Mouse (Mus musculus) spleen, postnatal 4 days (tissue): ENCODE measurements around the gene Apobec3.
"Not testable (repeated sequence)": the region's sequence is repeated elsewhere in the genome, so short reads cannot be mapped to it uniquely, and the experiment has no call there.

Experiments
- DNase-seq, 2 experiments: peaks; one replicate each; pipeline ENCODE4 v3.0.0; 2022; ENCODE audit warnings: low spot score in 2 of 2

Apobec3 gene

DNA sequence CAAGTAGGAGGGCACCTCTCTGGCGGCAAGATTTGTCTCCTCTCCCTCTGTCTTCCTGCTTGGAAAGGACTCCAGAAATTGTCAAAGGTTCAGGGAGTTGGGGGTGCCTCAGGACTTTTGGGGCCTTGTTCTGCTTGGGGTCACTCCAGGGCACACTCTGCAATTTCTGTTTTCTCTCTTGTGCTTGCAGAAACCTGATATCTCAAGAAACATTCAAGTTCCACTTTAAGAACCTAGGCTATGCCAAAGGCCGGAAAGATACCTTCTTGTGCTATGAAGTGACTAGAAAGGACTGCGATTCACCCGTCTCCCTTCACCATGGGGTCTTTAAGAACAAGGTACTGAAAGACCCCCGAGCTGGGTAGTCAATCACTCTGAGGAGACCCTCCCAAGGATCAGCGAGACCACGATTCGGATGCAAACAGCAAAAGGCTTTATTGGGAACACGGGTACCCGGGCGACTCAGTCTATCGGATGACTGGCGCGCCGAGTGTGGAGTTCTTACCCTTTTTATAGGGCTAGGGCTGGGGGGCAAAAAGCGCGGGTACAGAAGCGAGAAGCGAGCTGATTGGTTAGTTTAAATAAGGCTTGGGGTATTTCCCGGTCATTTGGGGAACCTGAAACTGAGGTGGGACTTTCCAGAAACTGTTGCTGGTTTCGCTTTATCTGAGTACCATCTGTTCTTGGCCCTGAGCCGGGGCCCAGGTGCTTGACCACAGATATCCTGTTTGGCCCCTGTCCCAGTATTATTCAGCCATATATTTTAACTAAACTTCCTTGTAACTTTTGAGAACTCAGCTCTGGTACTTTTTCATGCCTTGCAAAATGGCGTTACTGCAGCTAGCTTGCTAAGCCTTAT, 4.0 kb downstream of the Apobec3 start:
- not testable (repeated sequence) for DNase-seq

DNA sequence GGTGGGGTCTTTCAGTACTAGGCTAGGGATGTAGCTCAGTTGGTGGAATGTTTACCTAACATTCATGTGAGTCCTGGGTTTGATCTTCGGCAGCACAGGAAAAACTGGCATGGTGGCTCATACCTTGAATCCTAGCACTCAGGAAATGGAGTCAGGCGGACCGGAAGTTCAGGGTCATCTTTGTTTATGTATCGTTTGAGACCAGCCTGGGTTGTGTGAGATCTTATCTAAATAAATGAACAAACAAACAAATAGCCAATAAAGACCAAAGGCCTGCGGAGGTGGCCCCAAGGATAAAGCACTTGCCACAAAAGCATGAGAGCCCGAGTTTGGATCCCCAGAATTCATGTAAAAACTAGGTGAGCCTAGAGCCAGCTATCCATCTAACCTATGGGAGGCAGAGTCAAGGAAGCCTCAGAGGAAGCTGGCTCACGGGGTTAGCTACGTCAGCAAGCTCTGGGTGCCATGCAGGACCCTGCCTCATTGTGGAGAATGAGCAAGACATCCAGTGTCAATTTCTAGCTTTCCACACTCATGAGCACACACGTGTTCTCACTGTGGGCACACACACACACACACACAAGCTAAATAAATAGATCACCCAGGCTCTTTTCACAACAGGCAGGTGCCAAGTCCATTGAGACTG, 4.7 kb downstream of the Apobec3 start:
- no peak for DNase-seq

DNA sequence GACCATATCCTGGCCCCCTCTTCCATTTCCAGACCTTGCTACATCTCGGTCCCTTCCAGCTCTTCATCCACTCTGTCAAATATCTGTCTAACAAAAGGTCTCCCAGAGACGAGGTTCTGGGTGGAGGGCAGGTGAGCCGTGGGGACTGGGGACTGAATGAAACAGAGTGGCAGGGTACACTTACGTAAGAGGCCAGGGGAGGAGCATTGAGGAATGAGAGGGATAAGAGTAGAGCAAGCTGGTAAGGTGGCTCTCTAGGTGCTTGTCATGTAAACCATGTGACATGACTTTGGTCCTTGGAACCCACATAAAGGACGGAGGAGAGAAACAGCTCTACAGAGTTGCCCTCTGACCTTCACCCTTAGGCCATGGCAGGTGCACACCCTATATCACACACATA, 7.5 kb downstream of the Apobec3 start:
- DNase-seq: no peak

DNA sequence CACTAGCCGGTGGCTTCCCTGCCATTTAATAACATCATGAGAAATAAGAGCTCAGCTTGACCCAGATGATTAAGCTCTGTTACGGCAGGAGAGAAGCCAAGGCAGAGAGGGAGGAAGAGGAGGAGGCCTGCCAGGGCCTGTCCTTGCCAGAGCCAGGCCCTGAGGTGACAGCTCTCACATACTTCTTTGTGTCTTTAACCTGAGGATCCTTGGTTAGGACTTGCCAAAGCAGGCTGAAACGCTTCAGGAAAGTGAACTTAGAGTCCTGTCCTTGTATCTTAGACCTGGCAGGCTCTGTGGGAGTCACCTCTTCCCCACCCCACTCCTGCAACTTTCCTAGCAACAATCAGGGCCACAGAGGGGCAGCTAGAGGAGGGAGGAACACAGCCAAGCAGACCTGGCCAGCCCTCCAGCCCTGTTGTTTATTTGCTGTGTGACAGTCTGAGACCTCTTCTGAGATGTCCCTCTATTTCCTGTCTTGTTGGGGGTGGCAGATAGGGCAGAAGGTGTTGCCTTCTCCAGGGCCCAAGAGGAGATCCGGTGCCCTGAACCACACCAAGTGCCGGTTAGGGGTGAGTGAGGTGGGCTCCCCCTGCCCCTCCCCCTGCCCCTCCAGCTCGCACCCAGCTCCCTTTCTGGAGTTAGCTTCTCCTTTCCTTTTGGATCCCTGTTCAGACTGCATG, 8.5 kb downstream of the Apobec3 start:
- DNase-seq: no peak

DNA sequence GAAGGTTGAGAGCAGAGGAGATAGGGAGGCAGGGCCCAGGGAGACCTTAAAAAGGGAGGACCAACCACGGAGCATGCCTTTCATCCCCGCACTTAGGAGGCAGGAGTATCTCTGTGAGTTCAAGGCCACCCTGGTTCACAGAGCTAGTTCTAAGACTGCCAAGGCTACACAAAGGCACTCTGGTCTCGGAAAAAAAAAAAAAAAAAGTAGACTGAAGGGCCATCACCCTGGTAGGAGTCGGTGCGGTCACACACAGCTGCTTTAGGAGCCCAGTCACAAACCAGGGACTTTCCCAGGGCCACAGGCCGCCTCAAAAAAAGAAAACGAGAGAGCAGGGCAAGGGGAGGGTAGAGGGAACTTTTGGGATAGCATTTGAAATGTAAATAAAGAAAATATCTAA, 9.3 kb downstream of the Apobec3 start:
- no peak for DNase-seq

DNA sequence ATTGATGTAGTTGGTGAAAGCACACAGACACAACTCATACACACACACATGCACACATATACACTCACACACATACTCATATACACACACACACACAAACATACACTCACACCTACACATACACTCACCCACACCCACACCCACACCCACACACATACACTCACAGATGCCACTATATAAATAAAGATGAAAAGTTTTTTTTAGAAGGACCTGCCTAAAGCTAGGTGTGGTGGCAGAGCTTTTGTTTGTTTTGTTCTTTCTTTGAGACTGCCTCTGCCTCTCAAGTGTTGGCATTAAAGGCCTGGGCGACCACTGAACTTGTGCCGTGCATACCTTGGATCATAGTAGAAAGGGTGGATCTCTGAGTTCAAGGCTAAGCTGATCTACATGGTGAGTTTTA, 9.9 kb downstream of the Apobec3 start:
- no peak for DNase-seq

DNA sequence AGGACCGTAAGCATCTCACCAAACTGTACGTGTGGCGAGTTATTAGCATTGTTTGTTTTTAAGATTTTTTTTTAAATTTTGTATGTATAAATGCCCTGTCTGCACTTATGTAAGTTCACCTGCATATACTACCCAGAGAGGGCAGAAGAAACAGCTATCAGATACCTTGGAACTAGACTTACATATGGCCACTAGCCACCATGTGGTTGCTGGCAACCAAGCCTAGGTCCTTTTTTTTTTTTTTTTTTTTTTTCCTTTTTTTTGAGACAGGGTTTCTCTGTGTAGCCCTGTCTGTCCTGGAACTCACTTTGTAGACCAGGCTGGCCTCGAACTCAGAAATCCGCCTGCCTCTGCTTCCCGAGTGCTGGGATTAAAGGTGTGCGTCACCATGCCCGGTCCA, 11.6 kb downstream of the Apobec3 start:
- DNase-seq: not testable (repeated sequence)

DNA sequence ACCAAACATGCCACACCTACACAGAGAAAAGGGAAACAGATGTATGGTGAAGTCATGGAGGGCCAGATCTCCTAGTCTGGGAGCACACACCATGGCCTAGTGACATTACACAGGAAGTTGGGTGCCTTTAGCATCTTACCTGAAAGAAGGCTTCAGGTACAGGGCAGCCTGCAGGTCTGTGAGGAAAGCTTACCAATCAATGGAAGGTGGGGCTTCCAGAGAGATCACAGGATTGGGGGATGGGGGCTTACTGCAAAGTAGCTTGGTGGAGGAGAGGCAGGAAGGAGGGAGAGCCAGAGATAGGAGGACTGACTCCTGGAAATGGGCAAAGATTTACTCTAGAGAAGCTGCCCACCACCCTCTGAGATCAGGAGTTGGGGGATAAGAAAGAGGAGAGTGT, 12.5 kb downstream of the Apobec3 start:
- DNase-seq: no peak

DNA sequence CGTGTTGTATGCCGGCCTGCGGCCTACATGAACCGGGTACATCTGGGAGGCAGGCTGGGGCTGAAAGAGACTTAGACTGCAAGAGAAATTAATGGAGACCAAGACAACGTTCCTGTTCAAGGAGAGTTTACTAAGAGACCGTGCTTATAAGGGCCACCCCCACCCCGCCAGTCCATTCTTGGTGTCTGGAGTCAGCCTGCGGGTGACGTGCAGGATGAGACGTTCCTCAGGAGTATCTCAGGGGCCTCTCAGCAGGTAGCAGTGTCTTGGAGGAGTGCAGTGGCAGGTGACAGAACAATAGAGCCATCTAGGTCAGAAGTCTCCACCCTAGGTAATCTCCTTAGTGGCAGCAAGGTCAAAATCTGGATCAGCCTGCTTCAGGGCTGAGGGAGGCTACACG, 13.2 kb downstream of the Apobec3 start:
- DNase-seq: not testable (repeated sequence)

DNA sequence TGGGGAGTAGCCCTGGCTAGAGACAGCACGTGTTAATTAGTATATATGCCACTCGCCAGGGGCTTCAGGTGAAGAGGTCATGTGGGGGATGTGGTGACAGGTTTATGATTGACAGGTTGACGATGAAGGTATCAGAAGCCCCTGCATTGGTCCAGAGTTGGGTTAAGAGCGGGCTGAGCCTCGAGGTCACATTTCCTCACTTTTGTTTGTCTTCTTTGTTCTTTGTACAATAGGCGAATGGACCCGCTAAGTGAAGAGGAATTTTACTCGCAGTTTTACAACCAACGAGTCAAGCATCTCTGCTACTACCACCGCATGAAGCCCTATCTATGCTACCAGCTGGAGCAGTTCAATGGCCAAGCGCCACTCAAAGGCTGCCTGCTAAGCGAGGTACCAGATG, 13.8 kb downstream of the Apobec3 start:
- no peak for DNase-seq

DNA sequence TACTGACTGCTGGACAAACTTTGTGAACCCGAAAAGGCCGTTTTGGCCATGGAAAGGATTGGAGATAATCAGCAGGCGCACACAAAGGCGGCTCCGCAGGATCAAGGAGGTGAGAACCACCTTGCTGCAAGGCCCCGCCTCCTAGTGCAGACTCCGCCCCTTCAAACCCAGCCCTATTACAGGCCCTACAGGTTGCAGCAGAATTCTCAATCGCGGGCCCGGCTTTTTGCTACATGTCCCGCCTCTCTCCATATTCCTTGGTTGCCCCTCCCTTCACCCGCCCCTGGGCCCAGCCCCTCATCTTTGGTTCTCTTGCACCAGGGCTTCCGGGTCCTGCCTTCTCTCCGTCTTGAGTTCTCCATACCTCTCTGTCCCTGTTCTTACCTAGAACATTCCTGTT, 15.4 kb downstream of the Apobec3 start:
- no peak for DNase-seq

DNA sequence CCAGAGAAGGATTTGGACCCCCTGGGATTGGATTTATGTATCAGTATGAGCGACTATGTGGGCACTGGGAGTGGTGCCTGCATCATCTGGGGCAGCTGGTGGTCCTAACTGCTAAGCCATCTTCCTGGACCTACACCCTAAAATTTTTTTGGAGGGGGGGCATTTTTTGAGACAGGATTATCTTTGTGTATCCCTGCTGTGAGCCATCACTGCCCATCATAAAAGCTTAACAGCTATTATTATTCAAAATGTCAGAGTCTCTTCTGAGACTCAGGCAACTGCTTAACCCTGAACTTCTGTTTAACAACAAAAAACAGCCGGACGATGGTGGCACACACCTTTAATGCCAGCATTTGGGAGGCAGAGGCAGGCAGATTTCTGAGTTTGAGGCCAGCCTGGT, 17.5 kb downstream of the Apobec3 start:
- DNase-seq: not testable (repeated sequence)

DNA sequence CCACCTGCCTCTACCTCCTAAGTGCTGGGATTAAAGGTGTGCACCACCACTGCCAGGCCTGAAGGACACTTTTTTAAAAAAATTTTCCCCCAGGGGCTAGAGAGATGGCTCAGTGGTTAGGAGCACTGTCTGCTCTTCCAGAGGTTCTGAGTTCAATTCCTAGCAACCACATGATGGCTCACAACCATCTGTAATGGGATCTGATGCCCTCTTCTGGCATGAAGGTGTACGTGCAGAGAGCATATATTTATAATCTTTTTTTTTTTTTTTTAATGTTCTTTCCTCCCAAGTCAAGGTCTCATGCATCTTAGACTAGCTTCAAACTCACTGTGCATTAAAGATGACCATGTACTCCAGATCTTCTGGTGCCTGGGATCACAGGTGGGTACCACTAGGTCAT, 19.4 kb downstream of the Apobec3 start:
- DNase-seq: not testable (repeated sequence)

DNA sequence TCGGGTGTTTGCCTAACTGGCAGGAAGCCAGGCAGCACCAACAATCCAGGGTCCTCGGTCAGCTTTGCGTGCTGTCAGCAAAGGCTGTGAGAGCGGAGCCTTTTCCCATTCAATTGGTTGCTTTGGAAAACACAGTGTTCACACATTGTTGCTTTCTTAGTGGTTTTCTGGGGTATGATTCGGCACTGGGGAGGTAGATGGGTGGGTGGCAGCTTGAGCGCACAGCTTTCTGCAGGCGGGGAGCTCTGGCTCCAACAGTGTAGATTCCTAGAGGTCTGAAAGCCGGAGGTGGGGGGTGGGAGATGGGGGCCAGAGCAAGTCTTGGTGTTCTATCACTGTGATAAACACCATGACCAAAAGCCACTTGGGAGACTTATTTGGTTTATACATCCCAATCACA, 19.9 kb downstream of the Apobec3 start:
- no peak for DNase-seq

DNA sequence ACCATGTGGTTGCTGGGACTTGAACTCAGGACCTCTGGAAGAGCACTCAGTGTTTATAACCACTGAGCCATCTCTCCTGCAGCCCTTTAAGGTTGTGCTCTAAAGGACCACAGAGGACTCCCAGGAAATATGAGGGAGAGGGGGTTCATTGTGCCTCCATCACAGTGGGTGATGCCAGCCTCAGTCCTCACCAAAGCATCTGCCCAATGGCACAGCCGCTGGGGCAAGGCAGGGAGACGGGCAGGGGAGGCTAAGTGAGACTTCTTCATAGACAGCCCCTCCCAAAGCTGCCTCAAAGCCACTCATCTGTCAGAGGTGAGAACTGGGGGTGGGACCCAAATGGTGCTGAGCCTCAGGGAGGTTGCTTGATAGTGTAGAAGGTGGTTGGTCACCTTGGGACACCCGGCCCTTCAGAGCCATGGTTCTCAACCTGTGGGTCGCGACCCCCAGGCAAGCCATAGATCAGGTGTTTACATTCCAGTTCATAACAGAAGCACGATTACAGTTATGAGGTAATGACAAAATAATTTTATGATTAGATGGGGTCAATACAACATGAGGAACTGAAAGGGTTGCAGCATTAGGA, 22.4 kb downstream of the Apobec3 start:
- no peak for DNase-seq

DNA sequence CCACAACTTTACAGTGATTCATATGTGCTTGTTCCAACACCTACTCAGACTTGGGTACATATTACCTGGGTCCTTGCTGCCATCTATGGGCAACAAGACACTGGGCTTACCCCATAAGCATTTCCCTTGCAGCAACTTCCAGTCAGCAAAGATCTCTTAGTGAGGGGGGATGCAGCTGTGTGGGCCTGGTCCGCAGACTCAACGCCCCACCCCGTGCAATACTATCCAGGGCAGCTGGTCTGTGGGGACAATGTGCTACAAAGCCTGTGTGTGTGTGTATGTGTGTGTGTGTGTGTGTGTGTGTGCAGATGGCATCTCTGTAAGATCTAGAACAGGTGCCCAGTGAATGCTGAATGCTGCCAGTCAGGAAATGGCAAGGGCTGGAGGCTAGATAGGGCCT, 22.9 kb downstream of the Apobec3 start:
- DNase-seq: no peak

DNA sequence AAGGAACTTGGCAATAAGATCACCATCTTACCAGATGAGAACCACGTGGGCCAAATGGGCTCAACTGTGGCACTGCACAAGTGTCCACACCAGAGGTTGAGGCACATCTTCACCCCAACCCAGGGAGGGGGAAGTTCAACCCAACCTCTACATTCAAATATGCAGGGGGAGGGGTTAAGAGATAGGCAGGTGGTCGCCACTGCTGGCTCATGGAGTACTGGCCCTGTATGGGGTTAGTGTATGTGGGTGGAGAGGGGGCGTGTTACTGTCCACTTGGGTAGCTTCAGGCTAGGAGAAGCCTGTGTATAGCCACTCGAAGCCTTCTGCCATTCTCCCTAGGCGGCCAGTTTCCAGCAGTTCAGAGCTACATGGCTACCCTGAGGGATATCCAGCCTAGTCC, 24.7 kb downstream of the Apobec3 start:
- DNase-seq: no peak

DNA sequence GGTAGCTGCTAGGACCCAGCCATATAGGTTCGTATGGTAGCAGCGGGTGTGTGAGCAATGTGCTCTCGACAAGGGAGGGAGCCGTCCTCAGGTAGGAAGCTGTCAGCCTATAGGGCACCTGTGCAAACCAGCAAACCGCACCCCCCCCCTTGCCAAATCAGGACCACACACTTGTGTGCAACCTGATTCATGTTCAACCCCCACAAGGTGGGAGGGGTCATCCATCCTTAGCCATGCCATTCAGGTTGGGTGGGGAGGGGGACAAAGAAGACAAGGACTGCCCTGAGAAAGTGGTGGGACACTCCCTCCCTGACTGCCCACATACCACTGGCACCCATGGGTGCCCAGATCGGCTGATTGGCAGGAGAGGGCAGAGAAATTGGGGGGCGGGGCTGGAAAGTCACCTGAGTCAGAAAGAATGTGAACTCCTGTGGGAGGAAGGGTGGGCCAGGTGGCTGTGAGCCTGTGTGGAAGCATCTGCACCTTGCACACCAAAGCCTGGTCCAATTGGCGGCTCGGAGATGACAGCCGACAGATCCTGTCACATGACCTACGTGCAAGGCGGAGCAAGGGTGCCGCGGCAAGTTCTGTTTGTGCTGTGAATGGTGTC, 25.8 kb downstream of the Apobec3 start:
- no peak for DNase-seq

DNA sequence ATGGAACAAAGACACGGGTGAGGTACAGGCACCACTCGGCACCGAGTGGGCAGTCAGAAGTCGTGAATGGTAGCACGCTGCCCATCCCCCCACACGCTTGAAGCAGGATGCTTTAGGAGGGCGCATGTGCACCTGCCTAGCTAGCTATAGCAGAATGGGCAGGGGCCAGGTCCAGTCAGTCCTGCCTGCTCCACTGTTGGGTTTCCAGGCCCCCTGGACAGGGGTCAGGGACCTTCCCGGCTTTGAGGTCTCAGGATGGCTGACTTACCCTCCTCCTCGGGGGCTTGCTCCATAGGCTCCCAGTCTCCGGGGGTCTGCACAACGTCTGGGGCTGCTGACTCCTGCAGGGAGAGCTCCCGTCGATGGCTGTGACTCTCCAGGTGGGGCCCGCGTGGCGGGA, 27.0 kb downstream of the Apobec3 start:
- no peak for DNase-seq

DNA sequence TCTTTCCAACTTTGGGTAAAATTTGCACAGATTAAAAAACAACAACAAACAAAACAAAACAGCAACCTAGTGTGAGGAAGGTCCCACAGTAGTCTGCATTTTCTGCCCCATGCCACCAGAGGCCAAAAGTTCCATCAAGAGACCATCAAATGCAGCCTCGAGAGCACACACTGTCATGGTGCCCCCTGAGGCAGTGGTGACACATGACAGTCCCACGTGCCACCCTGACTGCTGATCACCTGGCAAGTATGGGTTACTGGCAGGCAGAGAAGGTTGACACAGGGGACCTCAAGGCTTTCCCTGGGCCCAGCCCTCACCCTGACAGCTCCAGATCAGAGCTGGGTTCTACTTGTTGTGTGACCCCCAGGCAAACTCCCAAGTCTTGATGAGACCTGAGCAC, 28.3 kb downstream of the Apobec3 start:
- DNase-seq: no peak

DNA sequence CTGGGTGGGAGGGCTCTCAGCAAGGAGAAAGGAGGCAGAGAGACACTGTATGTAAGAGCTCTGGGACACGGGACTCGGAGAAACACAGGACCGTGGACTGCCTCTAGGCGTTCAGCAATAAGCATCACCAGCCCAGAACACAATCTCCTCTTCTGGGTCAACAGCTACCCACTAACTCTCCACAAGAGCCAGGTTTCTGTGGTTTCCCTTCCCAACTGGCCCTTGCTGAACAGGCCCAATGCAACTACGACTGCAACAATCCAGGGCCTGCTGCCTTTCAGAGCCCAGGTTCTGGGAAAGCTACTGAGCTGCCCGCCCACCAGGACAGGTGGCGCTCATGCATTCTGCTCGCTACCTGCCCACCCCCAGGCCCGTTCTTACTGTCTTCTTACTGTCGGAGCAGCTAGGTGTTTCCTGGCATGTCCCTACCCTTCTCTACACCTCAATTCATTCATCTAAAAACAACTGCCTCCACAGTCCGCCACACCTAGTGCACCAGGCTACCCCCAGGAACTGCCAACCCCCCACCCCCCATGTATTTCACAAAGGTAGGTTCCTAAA, 35.5 kb downstream of the Apobec3 start:
- no peak for DNase-seq

DNA sequence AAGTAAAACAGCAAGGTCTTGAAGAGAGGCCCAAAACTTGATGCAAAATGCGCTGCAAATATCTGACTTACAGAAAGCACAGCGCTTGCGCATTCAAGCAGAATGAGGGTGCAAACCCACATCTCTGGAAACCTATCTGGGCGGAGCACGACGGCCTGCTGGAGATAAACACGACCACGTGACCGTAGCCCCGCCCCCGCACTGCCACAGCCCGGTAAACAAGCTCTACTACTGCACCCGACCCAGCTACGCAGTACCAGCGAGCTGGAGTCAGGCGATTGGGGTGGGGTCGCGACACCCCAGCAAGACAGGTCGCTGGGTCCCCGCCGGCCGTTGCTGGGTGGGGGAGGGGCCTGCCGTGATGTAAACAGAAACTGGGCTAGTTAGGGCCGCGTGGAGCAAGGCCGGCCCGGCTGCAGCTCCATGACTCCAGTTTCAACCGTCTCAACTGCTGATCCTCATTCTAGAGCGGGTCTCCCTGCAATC, 36.2 kb downstream of the Apobec3 start:
- peak; percentile 99 for DNase-seq
